Mouse (Mus musculus) ovary, adult 2 months (tissue): Measurements from ENCODE around the gene Mc1r. TPM values are rescaled to one million over a fixed set of nuclear protein-coding genes. Genes with fewer than 3 reads are reported as not detected.

Source experiments
- polyA plus RNA-seq: library from polyadenylated mRNA; depleted of rRNA; stranded (reverse); fragments of >200 nt; gene quantifications from 2 replicates; pipeline ENCODE4 v1.2.3, GENCODE M21; 2012; rRNA removed

Gene Mc1r
- polyA plus RNA-seq: 0.06 and 0.11 TPM in 2 replicates

DNA sequence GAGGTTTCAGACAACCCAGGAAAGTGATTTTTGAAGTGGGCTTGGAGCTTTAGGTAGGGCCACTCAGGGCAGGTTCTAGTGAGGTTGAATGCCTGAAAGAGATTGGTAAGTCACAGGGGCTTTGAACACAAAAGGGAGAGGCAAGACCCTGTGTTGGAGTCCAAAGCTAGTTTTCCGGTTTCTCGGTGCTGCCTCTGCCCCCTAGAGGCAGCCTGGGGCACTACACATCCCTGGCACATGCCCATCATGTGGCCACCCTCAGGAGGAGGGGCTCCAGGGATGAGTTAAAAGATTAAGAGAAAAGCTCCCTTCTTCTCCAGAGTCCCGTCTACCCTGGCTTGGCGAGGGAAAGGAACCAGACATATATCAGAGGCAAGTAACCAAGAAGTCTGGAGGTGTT, at the start of gene Mc1r:
TSS of gene Mc1r (plus strand) at position 322 of the 400 bp plus-strand sequence.

DNA sequence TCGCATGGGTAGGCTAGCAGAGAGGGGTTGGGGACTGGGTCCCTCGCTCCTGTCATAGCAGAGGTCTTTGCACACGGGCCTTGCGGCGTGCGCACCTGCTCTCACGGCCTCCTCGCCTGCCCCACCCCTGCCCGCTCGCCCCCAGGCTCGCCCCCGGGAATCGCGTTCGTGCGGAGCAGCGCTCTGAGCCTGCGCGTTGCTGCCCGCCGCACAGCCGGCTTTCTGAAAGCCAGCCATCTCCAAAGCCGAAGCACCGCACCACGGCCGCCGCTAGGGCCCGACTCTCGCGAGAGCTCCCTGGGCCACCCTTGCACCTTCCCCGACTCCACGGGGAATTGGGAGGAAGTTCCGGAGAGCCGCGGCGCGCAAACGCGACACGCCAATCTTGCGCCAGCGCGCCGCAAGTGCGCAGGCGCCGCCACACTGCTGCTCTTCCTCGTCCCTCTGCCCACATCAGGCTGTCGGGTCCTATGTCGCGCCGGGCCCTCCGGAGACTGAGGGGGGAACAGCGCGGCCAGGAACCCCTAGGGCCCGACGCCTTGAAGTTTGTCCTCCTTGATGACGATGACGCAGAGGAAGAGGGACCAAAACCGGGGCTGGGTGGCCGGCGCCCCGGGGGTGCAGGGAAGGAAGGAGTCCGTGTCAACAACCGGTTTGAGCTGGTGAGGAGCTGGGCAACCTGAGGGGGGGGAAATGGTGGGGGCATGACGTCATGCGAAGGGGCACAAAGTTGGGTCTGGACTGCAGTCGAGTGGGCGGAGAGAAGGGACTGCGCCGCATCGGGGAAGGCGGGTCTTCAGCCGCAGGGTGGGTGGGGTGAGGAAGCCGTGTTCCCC, 33.3 kb upstream of the Mc1r start, which contains the start of gene Tcf25:
TSS of gene Tcf25 (plus strand) at position 351 of the 836 bp plus-strand sequence.

DNA sequence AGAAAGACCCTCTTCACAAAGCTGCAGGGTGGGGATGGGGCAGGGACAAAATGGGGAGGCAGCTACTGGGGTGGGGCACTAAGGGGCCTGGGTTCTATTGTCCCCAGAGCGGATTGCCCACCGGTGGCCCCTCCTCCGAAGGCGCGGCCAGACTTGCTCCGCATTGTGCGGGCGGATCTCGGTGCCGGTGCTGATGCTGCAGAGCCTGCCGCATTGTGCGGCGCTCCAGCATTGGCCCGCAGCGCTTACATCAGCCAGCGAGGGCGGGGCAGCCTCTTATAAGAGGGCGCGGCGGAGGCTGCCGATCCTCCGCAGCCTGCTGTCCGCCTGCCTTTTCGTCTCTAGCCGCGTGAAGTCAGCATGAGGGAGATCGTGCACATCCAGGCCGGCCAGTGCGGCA, 4.3 kb downstream of the Mc1r start, which contains the start of gene Tubb3:
TSS of gene Tubb3 (plus strand) at position 179 of the 400 bp plus-strand sequence.

DNA sequence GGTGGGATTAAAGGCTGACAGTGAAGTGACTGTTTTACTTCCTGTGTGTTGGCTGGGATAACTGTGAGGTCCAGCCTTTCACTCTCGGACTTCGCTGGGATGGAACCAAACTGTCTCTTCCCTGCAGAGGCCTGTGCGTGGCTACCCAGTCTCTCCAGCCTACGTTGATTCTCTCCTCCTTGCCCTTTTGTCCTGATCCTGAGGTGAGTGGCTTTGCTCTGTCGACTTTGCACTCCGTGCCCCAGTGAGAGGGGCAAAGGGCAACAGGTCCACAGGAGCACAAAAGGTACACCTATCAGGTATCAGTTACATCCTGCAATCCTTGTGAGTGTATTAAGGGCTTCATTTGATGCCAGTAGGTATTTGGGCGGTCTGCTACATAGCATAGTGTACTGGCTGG, 16.5 kb downstream of the Mc1r start, which contains the start of gene Def8:
TSS of gene Def8 (plus strand) at position 87 of the 400 bp plus-strand sequence.

Other genes starting within 250 kb of the Mc1r start
- gene Sult5a1, start 248.8 kb upstream of the Mc1r start, polyA plus RNA-seq: 22.6 and 24.4 TPM in 2 replicates
- gene Dpep1, start 220.9 kb upstream of the Mc1r start, polyA plus RNA-seq: 24.5 and 33.1 TPM in 2 replicates
- gene Chmp1a, start 194.3 kb upstream of the Mc1r start, polyA plus RNA-seq: 113 and 115 TPM in 2 replicates
- 3.8 and 4.5 TPM in 2 replicates for gene Spata33, start 194.3 kb upstream of the Mc1r start, polyA plus RNA-seq
- gene Cdk10, start 182.3 kb upstream of the Mc1r start, polyA plus RNA-seq: 75.4 and 105 TPM in 2 replicates
- 21.3 and 22.9 TPM in 2 replicates for gene Spata2l, start 170.9 kb upstream of the Mc1r start, polyA plus RNA-seq
- 48.7 and 49.0 TPM in 2 replicates for gene Zfp276, start 152.9 kb upstream of the Mc1r start, polyA plus RNA-seq
- gene Vps9d1, start 152.8 kb upstream of the Mc1r start, polyA plus RNA-seq: 162 and 169 TPM in 2 replicates
- gene Fanca, start 88.5 kb upstream of the Mc1r start, polyA plus RNA-seq: 30.3 and 45.1 TPM in 2 replicates
- 6.3 and 7.2 TPM in 2 replicates for gene Spire2, start 74.4 kb upstream of the Mc1r start, polyA plus RNA-seq
- 167 and 216 TPM in 2 replicates for gene Tcf25, start 33.4 kb upstream of the Mc1r start, polyA plus RNA-seq
- 49.4 and 66.3 TPM in 2 replicates for gene Tubb3, start 4.3 kb downstream of the Mc1r start, polyA plus RNA-seq
- 41.7 and 43.9 TPM in 2 replicates for gene Def8, start 16.4 kb downstream of the Mc1r start, polyA plus RNA-seq
- gene Afg3l1, start 70.8 kb downstream of the Mc1r start, polyA plus RNA-seq: 24.2 and 27.4 TPM in 2 replicates
- 8.7 and 8.9 TPM in 2 replicates for gene Dbndd1, start 108.4 kb downstream of the Mc1r start, polyA plus RNA-seq
- gene Gas8, start 111.7 kb downstream of the Mc1r start, polyA plus RNA-seq: 11.7 and 13.4 TPM in 2 replicates
- 24.0 and 26.4 TPM in 2 replicates for gene Rhou, start 246.8 kb downstream of the Mc1r start, polyA plus RNA-seq